Mouse (Mus musculus): ENCODE measurements at regions not wholly inside any gene's neighbourhood (a gene's known extent, or its start where the extent isn't known, plus 50 kb on each side); places are given as distances from the start of the nearest gene placed in this dataset.

DNA sequence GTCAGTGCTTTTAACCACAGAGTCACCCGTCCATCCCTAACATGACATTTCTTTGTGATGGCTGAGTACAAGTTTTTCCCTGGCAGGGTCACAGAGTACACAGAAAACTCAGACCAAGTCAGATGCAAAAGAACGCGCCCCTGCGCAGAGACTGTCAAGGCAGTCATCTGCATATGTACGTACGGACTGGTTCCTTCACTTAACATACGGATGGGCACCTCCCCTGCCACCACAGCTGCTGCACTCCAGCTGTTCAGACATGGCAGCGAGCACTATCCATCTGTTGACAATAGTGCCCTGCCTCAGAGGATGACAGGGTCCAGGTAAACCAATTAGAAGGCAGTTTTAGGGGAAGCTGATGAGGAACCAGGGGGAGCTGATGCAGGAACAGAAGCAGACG is 63.3 kb upstream of the Sulf2 start:
- Histone ChIP-seq H3K36me3 (ENCODE audit: control insufficient read depth, insufficient read depth, low read length) (no peaks in the 10 kb centered on the region), H3K4me1 (replicated peaks; ENCODE audit: control insufficient read depth, insufficient read depth, low read length) (no peaks in the 10 kb centered on the region), H3K4me3 (ENCODE audit: control insufficient read depth, insufficient read depth, low read length) (no peak overlapping the region), H3K27me3 (ENCODE audit: control insufficient read depth, insufficient read depth, low read length) (no peaks in the 10 kb centered on the region), H3K27ac (ENCODE audit: control insufficient read depth, insufficient read depth, low read length) (no peak overlapping the region)
- DNase-seq, result no peak
- 92% methylated on average over 9 of the region's 9 CpGs for WGBS
- TF ChIP-seq CTCF (IDR thresholded peaks at IDR 0.05; ENCODE audit: borderline replicate concordance, control insufficient read depth, extremely low read depth, insufficient read depth, low read length, poor library complexity), result no peak
- no peak for TF ChIP-seq POLR2A (IDR thresholded peaks at IDR 0.05; ENCODE audit: control insufficient read depth, extremely low read depth, insufficient read depth, low read length, poor library complexity)

DNA sequence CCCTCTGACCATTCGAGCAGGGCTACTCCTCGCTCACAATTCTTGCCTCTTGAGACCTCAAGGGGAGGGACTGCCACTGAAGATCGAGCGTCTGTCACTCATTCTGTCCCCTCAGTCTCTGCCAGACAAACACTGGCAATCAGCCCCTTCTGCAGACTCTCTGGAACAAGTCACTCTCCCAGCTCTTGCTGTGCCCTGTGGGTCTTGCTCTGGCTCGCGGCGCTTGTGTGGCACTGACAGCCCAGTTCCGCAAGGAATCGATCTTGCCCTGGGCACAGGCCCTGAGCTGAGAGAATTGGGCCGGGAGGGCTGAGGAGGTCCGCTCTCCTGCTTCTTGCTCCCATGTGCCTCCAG is 61.0 kb upstream of the Sulf2 start:
- Histone ChIP-seq H3K27ac (ENCODE audit: control insufficient read depth, insufficient read depth, low read length) (no peak overlapping the region), H3K4me1 (replicated peaks; ENCODE audit: control insufficient read depth, insufficient read depth, low read length) (no peaks in the 10 kb centered on the region), H3K27me3 (ENCODE audit: control insufficient read depth, insufficient read depth, low read length) (no peaks in the 10 kb centered on the region), H3K36me3 (ENCODE audit: control insufficient read depth, insufficient read depth, low read length) (no peaks in the 10 kb centered on the region), H3K4me3 (ENCODE audit: control insufficient read depth, insufficient read depth, low read length) (no peak overlapping the region)
- 92% methylated on average over 11 of the region's 11 CpGs for WGBS
- TF ChIP-seq POLR2A (IDR thresholded peaks at IDR 0.05; ENCODE audit: control insufficient read depth, extremely low read depth, insufficient read depth, low read length, poor library complexity) (no peak), CTCF (IDR thresholded peaks at IDR 0.05; ENCODE audit: borderline replicate concordance, control insufficient read depth, extremely low read depth, insufficient read depth, low read length, poor library complexity) (no peak)
- no peak for DNase-seq

DNA sequence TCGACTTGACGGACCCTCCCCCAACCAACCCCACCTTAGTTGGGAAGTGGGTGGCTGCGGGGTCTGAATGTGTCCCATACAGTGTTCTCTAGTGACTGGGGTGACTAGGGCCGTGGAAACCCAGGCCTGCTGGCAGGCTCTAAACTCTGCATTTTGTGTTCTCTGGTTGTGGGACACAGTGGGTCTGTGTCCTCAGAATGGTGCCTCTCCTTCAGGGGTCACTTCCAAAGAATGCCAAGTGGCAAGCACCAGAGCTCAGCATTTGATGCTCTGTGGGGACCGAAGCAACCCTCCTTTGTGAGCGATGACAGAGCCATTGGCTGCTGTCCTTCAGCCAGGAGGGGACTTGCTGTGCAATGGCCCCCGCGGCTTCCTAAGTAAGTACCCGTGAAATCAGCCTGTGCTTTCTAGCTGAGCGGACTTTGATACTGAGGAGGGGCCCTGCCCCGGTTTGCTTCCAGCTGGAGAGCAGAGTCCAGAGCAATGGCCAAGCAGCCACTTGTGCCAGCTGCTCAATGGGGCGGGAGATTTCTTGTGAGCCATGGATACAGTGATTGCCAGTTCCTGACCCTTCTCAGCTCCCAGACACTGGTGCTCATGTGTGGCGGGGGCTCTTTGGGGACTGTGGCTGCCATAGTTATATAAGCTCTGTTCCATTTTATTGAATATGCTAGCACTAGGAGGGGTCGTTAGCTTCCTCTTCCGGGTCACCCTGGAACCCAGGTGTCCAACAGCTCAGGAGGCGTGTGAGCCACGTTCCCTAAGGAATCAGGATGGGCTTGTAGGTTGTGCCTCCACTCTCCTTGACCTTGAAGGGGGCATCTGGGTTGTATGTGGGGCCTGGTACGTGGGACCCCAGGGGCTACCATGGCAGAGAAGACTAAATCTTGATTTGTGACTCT is 60.4 kb upstream of the Sulf2 start:
- H3K27me3 ChIP-seq (ENCODE audit: control insufficient read depth, insufficient read depth, low read length), result no peaks in the 10 kb centered on the region
- 91% methylated on average over 18 of the region's 18 CpGs for WGBS
- H3K4me1 ChIP-seq (replicated peaks; ENCODE audit: control insufficient read depth, insufficient read depth, low read length), result no peaks in the 10 kb centered on the region
- no peaks in the 10 kb centered on the region for H3K36me3 ChIP-seq (ENCODE audit: control insufficient read depth, insufficient read depth, low read length)
- TF ChIP-seq POLR2A (IDR thresholded peaks at IDR 0.05; ENCODE audit: control insufficient read depth, extremely low read depth, insufficient read depth, low read length, poor library complexity), result no peak
- no peak for TF ChIP-seq CTCF (IDR thresholded peaks at IDR 0.05; ENCODE audit: borderline replicate concordance, control insufficient read depth, extremely low read depth, insufficient read depth, low read length, poor library complexity)
- no peak for DNase-seq
- no peak overlapping the region for H3K27ac ChIP-seq (ENCODE audit: control insufficient read depth, insufficient read depth, low read length)
- no peak overlapping the region for H3K4me3 ChIP-seq (ENCODE audit: control insufficient read depth, insufficient read depth, low read length)

DNA sequence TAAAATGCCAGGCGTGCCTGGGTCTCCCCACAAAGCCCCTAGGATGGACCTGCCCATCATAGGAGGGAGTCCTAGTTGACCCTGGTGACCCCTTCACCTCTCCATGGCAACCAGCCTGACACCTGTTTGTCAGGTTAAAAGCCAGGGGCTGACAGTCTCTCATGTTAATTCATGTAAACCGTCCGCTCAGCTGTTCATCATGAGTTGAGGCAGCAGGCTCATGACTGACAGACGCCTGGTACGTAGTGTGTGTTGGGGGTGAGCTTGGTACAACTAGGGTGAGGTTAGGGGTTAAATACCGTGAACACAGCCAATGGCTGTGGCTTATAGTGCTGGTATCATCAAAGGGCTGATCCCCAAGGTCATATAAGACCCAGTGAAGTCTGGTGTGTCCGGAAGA is 59.7 kb upstream of the Sulf2 start:
- Histone ChIP-seq H3K36me3 (ENCODE audit: control insufficient read depth, insufficient read depth, low read length) (no peaks in the 10 kb centered on the region), H3K4me3 (ENCODE audit: control insufficient read depth, insufficient read depth, low read length) (no peak overlapping the region), H3K4me1 (replicated peaks; ENCODE audit: control insufficient read depth, insufficient read depth, low read length) (no peaks in the 10 kb centered on the region), H3K27ac (ENCODE audit: control insufficient read depth, insufficient read depth, low read length) (no peak overlapping the region), H3K27me3 (ENCODE audit: control insufficient read depth, insufficient read depth, low read length) (no peaks in the 10 kb centered on the region)
- 92% methylated on average over 7 of the region's 7 CpGs for WGBS
- TF ChIP-seq CTCF (IDR thresholded peaks at IDR 0.05; ENCODE audit: borderline replicate concordance, control insufficient read depth, extremely low read depth, insufficient read depth, low read length, poor library complexity), result no peak
- TF ChIP-seq POLR2A (IDR thresholded peaks at IDR 0.05; ENCODE audit: control insufficient read depth, extremely low read depth, insufficient read depth, low read length, poor library complexity), result no peak
- no peak for DNase-seq

DNA sequence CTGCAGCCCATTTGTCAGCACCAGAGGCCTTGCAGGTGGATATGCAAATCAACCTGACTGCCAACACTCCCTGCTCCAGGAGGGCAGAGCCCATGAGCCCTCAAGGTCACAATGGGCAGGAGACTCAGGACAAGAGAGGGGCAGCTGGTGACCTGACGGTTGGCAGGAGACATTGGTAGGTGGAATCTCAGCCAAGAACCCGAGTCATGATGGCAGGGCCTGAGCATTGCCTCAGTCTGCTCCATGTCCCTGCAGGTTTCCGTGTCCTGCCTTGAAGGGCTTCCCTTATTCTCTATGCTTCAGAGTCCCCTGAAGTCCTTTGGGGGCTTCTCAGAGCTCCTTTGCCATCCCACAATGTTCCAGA is 51.7 kb upstream of the Sulf2 start:
- DNase-seq, result no peak
- H3K36me3 ChIP-seq (ENCODE audit: control insufficient read depth, insufficient read depth, low read length), result no peaks in the 10 kb centered on the region
- H3K4me1 ChIP-seq (replicated peaks; ENCODE audit: control insufficient read depth, insufficient read depth, low read length), result no peaks in the 10 kb centered on the region
- WGBS, result 94% methylated on average over 3 of the region's 3 CpGs
- no peak overlapping the region for H3K27ac ChIP-seq (ENCODE audit: control insufficient read depth, insufficient read depth, low read length)
- TF ChIP-seq POLR2A (IDR thresholded peaks at IDR 0.05; ENCODE audit: control insufficient read depth, extremely low read depth, insufficient read depth, low read length, poor library complexity), result no peak
- TF ChIP-seq CTCF (IDR thresholded peaks at IDR 0.05; ENCODE audit: borderline replicate concordance, control insufficient read depth, extremely low read depth, insufficient read depth, low read length, poor library complexity), result no peak
- no peaks in the 10 kb centered on the region for H3K27me3 ChIP-seq (ENCODE audit: control insufficient read depth, insufficient read depth, low read length)
- H3K4me3 ChIP-seq (ENCODE audit: control insufficient read depth, insufficient read depth, low read length), result no peak overlapping the region

DNA sequence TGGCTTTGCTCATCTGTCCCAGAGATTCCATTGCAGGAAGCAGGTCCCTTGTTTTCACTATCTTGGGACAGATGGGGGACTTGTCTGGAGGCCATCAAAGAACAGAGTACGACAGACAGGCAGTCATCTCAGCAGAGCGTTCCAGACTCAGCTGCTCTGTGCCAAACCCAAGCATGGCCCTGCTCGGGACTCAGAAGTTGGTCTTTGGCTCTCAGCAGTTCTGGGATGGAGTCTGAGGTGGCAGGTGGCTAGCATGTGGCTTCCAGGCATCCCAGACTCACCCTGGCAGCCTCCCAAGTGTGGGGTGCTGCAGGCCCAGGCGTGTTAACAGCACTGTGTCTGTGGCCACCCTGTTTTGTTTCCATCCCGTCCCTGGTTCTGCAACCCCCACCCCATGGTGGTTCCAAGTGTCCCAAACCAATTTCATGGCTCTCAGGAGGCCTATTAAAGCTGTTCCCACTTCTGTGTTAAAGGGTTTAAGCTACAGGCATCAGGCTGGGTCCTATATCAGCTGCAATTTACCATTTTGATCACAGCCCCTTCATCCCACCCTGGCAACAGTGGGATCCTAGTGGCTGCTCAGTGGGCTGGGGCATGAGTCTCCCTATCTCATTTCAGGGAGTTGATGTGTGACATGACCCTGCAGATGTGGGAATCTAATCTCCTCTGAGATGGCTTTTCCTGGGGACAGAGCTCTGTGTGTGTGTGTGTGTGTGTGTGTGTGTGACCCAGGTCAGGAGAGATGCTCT is 51.1 kb upstream of the Sulf2 start:
- H3K4me3 ChIP-seq (ENCODE audit: control insufficient read depth, insufficient read depth, low read length), result no peak overlapping the region
- no peak overlapping the region for H3K27ac ChIP-seq (ENCODE audit: control insufficient read depth, insufficient read depth, low read length)
- no peak for DNase-seq
- no peaks in the 10 kb centered on the region for H3K27me3 ChIP-seq (ENCODE audit: control insufficient read depth, insufficient read depth, low read length)
- 66% methylated on average over 5 of the region's 5 CpGs for WGBS
- H3K4me1 ChIP-seq (replicated peaks; ENCODE audit: control insufficient read depth, insufficient read depth, low read length), result no peaks in the 10 kb centered on the region
- no peaks in the 10 kb centered on the region for H3K36me3 ChIP-seq (ENCODE audit: control insufficient read depth, insufficient read depth, low read length)
- TF ChIP-seq CTCF (IDR thresholded peaks at IDR 0.05; ENCODE audit: borderline replicate concordance, control insufficient read depth, extremely low read depth, insufficient read depth, low read length, poor library complexity) (no peak), POLR2A (IDR thresholded peaks at IDR 0.05; ENCODE audit: control insufficient read depth, extremely low read depth, insufficient read depth, low read length, poor library complexity) (no peak)

Measured in thymus, adult 2 months (tissue).